Mouse (Mus musculus): ENCODE measurements around the gene Gpr142.

Gpr142 gene

GRCm38 (mm10) chr11:114801906-114802305 is 3.2 kb downstream of the Gpr142 start:
- no peak for DNase-seq (ENCODE audit: low read depth)

DNA sequence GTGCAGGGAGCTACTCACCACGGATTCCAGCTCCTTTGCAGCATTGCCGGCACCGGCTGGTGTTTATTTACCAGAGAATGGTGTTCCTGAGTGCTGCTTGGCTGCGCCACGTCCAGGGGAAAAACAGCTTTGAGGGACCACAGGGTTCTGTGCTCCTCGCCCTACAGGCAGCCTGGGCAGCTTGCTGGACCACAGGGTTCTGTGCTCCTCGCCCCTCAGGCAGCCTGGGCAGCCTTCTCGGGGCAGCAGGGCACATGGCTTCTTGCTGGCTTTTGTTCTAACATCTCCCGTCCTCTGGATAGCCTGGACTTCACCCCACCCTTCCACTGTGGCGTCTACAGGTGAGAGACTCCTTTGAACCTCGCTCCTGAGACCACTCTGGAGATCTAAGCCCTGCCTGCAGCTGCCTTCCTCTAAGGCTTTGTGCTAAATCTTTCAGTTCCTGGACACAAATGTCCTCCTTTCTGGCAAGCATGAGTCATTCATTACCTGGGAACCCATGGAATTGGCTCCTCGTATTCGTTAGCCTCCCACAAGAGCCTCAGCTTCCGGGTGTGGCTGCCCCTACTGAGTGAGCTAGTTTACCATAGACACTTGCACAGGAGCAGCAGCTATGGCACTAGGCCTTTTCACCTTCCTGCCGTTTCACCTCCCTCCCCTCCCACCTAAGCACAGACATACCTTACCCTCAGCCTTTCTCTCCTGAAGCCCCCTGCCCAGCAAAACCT is 4.0 kb downstream of the Gpr142 start:
- no peak for DNase-seq (ENCODE audit: low read depth)

GRCm38 (mm10) chr11:114803990-114804389 is 5.3 kb downstream of the Gpr142 start:
- no peak for DNase-seq (ENCODE audit: low read depth)

DNA sequence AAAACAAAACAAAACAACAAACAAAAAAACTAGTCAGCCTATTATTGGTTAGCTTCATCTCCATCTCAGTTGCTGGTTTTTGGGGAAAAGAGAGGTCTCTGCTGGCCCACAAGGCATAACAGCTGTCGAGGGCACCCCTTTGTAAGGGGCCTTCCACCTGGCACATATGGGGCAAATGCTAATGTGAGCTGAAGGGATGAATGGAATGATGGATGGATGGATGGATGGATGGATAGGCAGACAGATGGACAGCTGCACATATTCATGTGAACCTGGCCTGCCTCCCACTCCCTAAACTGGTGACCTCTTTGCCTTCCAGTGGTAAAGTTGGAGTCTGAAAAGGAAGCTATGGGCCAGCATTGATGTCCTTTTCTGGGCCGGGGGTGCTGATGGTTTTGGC is 8.3 kb downstream of the Gpr142 start:
- no peak for DNase-seq (ENCODE audit: low read depth)

DNA sequence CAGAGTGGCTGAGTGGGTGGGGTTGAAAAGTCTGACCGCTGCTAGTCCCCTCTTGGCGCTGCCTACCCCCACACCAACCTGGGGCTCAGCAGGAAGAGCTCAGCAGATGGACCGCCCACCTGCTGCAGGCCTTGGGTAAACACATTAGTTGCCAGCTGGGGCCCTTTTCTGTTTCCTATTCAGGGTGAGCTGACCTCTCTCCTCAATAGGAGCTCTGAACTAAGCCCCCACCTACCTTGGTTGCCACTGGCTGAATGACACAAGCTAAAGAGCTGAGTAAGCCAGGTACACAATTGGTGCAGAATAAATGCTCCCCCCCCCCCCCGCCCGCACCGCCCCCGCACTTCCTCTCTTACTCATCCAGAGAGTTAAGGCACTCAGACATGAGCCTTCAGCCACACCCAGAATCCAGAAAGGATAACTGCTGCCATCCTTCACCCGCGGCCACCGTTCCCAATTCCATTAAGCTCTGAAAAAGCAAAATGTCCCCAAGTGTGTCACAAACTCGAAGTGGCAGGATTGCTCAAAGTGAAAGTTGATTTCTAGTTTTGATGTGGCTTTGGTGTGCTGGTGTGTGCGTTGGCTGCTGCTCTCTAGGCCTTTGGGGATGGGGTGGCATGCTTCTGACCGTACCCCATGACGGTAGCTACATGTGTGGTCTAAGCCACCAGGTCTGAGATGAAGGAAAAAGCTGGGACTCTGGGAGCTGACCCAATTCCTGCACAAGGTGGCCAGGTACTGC is 9.1 kb downstream of the Gpr142 start:
- no peak for DNase-seq (ENCODE audit: low read depth)

DNA sequence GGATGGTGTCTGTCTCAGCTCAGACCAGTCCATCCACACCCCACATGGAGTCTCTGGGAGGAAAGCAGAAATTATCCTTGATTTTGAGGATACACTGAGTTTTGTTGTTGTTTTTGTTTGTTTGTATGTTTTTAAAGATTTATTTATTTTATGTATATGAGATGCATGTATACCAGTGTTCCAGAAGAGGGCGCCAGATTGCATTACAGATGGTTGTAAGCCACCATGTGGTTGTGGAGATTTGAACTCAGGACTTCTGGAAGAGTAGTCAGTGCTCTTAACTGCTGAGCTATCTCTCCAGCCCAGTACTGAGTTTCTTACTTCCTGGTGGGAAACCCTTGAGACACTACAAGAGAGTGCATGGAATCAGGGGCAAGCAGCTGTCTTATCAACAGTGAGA is 10.6 kb downstream of the Gpr142 start:
- DNase-seq (ENCODE audit: low read depth), result no peak

GRCm38 (mm10) chr11:114810344-114810743 is 11.6 kb downstream of the Gpr142 start:
- DNase-seq (ENCODE audit: low read depth), result no peak

DNA sequence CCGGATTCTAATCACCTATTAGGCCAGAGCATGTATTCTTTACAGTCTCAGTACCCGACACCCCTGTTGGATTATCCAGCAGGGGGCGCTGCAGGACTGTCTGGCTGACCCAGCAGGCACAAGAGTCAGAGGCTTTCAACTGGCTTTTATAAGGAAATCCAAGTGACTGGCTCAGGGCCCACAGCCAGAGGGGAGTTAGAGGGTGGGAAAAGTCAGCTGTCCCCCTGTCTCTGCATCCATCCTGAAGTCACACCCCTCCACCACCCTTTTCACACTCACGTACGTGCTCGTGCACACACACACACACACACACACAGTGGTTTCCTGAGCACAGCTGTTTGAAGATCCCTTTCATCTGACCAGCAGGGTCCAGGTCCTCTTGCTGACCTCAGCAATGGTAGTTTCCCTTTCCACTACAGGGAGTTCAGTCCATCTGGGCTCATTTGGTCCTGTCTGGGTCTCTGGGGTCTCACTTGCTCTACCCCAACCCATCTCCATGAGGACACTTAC is 14.1 kb downstream of the Gpr142 start:
- DNase-seq (ENCODE audit: low read depth), result peak; percentile 90

- no peak for DNase-seq (ENCODE audit: low read depth)
These were observed 16.3 kb downstream of the Gpr142 start for GRCm38 (mm10) chr11:114814873-114815592.

DNA sequence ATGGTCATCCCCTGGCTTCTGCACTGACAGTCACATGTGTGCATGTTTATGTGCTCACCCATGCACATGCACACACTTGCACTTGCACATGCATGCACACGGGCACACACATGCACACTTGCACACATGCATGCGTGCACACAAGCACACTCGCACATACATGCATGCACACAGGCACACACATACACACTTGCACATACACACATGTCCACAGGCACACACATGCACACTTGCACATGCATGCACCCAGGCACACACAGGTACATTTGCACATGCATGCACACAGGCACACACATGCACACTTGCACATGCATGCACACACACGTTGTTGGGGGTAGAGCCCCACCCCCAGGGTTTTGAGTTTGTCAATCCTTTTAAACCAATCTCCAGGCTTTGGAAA is 18.2 kb downstream of the Gpr142 start:
- DNase-seq (ENCODE audit: low read depth), result no peak

- DNase-seq (ENCODE audit: low read depth), result no peak
These were observed 19.5 kb downstream of the Gpr142 start for GRCm38 (mm10) chr11:114818185-114818584.

DNA sequence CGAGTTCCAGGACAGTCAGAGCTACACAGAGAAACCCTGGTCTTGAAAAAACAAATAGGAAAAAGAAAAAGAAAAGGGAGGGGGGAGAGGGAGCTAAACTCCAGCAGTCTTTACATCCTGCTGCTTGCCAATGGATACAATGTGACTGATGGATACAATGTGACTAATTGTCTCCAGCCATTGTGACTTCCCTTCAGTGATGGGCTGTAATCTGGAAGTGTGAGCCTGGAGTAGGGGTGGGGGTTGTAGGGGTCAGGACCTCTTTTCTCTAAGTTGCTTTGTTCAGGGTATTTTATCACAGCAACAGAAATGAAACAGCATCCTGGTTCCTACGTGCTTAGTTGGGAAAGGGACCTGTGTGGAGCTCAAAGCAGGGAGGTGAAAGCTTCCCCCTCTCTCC is 20.4 kb downstream of the Gpr142 start:
- DNase-seq (ENCODE audit: low read depth), result no peak

DNA sequence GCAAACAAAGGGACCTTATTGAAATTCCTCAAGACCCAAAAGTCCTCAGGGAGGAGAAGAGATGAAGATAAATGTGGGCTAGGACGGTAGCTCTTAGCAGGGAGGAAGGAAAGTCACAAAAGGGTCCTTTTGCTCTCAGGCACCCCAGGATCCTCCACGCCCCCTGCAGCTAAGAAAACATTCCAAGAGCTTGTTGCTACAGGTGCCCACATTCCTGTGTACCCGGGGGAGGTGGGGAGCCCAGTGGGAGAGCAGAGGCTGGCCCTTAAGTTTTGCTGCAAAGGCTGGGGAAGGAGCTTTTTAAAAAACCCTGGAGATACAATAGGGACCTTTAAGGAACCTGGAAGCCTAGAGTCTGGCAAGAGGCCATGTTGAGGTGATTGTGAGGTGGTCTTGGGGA is 21.7 kb downstream of the Gpr142 start:
- no peak for DNase-seq (ENCODE audit: low read depth)

DNA sequence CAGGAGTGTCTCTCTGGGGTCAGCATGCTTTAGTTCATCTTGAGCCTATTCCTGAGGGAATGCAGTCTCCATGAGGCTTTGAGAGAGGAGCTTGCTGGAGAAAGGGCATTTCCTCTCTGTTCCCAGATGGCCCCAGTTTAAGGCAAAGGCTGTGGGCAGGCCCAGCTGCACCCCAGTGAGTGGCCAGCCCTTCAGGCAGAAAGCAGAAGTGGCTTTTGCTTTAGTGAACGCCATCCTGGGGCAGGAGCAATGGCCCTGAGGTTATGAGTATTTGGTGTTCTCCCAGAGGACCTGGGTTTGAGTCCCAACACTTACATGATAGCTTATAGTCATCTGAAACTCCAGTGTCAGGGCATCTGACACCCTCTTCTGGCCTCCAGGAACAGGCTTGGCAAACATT is 22.6 kb downstream of the Gpr142 start:
- no peak for DNase-seq (ENCODE audit: low read depth)

GRCm38 (mm10) chr11:114822727-114823126 is 24.0 kb downstream of the Gpr142 start:
- peak; percentile 24 for DNase-seq (ENCODE audit: low read depth)

GRCm38 (mm10) chr11:114823199-114823725 is 24.5 kb downstream of the Gpr142 start:
- no peak for DNase-seq (ENCODE audit: low read depth)

- DNase-seq (ENCODE audit: low read depth), result no peak
These were observed 28.0 kb downstream of the Gpr142 start for GRCm38 (mm10) chr11:114826686-114827085.

- no peak for DNase-seq (ENCODE audit: low read depth)
These were observed 31.0 kb downstream of the Gpr142 start for GRCm38 (mm10) chr11:114829499-114830432.

DNA sequence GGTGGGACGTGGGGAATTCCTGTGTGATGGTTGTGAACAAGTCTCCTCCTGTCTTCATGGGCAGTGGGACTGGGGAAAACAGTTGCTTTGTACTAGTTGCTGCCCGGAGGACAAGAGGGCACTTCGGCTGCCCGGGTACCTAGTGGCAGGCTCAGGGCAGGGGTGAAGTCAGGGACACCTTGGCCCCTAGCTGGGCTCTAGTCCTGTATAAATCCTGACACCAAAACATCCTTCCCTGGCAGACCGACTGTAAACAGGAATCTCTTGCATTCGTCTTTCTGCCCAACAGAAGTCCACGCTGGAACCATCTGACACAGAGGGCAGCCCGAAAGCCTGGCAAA is 31.7 kb downstream of the Gpr142 start:
- DNase-seq (ENCODE audit: low read depth), result no peak

DNA sequence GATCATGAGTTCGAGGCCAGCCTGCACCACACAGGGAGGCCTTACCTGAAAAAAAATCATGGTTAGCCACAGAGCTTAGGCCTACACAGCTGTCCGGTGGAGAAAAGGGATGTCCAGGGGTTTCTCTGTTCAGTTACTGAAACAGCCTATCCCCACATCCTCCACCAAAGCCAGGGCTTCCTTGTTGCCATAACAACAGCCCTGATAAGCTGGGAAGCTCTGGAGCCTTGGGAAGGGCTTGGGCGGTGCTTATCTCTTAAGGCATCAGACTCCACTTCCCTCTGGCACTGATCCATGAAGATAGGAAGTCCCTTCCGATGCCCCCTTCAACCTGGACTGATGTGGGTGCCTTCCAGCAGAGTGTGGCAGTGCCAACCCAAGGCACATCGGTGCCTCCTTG is 34.4 kb downstream of the Gpr142 start:
- DNase-seq (ENCODE audit: low read depth), result no peak

DNA sequence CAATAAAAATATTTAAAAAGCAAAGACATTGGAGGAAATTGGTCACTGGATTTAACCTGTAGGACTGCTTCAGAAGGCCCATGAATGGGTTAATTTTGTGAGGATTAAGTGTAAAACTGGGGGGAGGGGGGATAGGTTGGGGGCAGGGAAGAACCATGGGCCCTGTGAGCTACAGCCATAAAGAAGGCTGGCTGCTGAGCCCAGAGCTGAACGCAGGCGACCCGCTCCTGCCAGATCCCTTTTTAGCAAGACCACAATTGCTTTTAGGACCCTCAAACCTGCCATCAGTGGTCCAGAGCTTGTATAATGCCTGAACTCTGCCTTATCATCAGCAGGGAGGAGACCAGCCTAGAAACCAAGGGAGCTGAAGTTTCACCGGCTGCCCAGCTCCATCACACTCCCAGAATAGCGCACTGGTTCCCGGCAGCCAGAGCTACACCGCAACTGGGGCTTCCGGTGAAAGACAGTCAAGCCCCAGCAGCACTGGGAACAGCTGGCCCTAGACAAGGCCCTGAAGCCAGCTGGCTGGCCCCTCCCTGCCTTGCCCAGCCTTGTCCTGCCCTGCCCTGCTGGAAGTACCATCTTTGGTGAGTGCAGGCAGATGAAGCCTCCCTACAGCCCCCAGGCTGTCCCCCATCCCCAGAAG is 45.2 kb downstream of the Gpr142 start:
- DNase-seq (ENCODE audit: low read depth), result no peak

Data from NIH3T3 (cell line).